Mouse (Mus musculus) frontal cortex, postnatal 25 days (tissue): ENCODE results near the gene Micall2.
A peak's percentile ranks its signal among the peaks of the same experiment; 100 is the strongest.

ENCODE experiments used
- DNase-seq, 2 experiments: peaks; one replicate each; pipeline ENCODE4 v3.0.0; 2022; ENCODE audit warnings: low spot score in 2 of 2

Micall2 gene

GRCm38 (mm10) chr5:139681832-139682630 is 54.1 kb downstream of the Micall2 start:
- no peak for DNase-seq

DNA sequence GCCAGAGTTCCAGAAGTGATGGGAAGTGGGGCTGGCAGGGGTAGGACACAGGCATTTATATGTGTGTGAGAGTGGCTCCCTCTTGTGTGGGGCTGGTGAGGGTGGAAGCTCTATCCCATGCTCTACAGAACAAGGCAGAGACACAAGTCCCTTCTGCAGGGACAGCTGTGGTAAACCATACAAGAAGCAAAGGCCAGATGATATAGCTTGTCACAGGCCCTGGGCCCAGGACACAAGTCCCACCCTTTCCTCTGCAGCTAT is 60.5 kb downstream of the Micall2 start:
- DNase-seq = no peak

DNA sequence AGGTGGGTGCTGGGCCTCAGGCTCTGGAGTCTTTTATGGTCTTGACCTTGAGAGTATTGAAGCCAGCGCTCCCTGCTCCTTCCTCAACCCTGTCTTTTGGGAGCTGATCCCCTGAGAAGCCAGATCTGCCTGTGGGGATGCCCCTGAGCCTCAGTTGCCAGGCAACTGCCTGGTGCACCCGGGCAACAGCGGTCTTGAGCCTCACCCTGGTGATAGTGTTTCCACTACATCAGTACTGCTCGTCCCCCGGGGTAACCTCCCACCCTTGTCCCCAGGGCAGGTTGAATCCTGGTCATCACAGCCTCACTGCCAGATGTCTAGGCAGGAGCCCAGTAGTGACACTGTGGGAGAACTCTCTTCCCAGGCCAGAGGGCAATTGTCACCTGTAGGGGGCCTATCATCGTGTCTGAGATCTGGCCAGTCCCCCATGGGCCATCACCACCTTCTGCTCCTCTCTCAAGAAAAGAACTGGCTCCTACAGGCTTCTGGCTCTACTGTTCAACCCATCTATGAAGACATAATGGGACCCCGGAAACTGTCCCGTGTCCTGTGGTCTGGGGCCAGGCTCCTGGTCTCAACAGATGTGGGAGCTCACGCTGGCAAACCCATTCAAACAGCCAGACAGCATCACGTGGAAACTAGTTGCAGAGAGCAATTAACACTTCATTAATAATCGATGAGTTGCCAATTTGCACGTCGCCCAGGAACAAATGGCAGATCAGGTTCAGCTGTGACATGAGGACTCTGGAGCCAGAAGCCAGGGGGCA is 61.0 kb downstream of the Micall2 start:
- no peak for DNase-seq

- no peak for DNase-seq
These were observed 66.8 kb downstream of the Micall2 start for GRCm38 (mm10) chr5:139669380-139669779.

GRCm38 (mm10) chr5:139668494-139668893 is 67.6 kb downstream of the Micall2 start:
- DNase-seq = peak; percentile 32 to 34

GRCm38 (mm10) chr5:139666496-139666895 is 69.6 kb downstream of the Micall2 start:
- no peak for DNase-seq

- DNase-seq = no peak
These were observed 70.8 kb downstream of the Micall2 start for GRCm38 (mm10) chr5:139665375-139665774.

- DNase-seq = no peak
These were observed 74.4 kb downstream of the Micall2 start for GRCm38 (mm10) chr5:139661713-139662112.

DNA sequence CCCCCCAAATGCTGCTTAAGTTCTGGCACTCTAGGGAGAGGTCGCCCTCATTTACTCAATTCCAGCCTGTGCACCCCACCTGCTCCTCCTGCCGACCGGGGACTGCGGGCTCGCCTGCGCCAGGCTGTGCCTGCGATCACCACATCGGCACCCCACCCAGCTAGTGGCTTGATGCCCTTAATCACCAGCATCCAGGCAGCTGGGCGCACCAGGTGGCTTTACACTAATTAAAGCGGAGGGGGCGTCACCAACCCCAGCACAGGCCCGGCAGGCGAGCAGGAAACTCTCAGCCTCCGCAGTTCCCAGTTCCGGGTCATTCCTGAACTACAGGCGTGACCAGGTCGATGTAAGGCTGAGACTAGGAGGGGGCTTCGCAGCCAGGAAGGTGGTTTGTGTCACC is 76.8 kb downstream of the Micall2 start:
- DNase-seq = no peak

DNA sequence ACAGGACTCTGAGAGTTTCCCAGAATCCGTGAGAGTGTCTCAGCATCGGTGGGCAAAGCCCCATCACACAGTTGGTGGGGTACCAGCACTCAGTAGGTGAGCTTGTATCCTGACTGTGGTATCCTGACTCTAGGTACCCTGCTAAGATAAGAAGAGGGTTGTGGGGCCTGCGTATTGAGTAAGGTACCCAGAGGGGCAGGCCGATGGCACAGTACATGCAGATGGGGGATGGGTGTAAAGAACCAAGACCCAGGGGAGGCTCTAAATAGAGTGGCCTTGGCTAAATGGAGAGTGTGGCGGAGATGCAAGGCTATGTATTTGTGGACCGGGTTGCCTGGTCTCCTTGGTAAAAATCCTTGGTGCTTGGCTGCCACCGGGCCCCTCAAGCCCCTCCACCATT is 77.3 kb downstream of the Micall2 start:
- DNase-seq = no peak

GRCm38 (mm10) chr5:139657959-139658602 is 78.1 kb downstream of the Micall2 start:
- no peak for DNase-seq
